ENCODE assay signal across 7 mouse cellular contexts in genomic region chr11:76242901-76243810, GRCm38 (mm10). TPM values are rescaled to one million over a fixed set of nuclear protein-coding genes. Genes with fewer than 3 reads are reported as not detected.
DNase-seq lines count a peak whose midpoint lies in the region; ATAC-seq lines count a peak whose summit lies in the region.

TSS of gene Mrm3 (plus strand) at chr11:76243715.
TSS of gene Glod4 (minus strand) at chr11:76243725.

- H3K4me2 ChIP-seq in intestine, embryonic 16.5 days (ENCODE audit: low read depth, low read length) = peak within 1 kb of the TSS; percentile 73
- H3K4me2 ChIP-seq in midbrain, embryonic 11.5 days = peak within 1 kb of the TSS; percentile 89

- peak within 1 kb of the TSS; percentile 93 for H3K9ac ChIP-seq in intestine, embryonic 16.5 days (ENCODE audit: low read depth, low read length)
- H3K9ac ChIP-seq in midbrain, embryonic 11.5 days (ENCODE audit: low read length) = peak within 1 kb of the TSS; percentile 80

- peak; percentile 90 for ATAC-seq in intestine, embryonic 16.5 days
- peak; percentile 90 for ATAC-seq in midbrain, embryonic 11.5 days (ENCODE audit: low FRiP score)

- peak within 1 kb of the TSS; percentile 95 for H3K4me3 ChIP-seq in intestine, embryonic 16.5 days (ENCODE audit: low read length)
- peak within 1 kb of the TSS; percentile 63 for H3K4me3 ChIP-seq in midbrain, embryonic 11.5 days (ENCODE audit: low read depth, low read length)

- WGBS in intestine, embryonic 16.5 days = under 1% methylated on average over 61 of the region's 61 CpGs
- under 1% methylated on average over 61 of the region's 61 CpGs for WGBS in midbrain, embryonic 11.5 days

- no peaks in the 10 kb centered on the region for H3K27me3 ChIP-seq in intestine, embryonic 16.5 days (replicated peaks; ENCODE audit: control insufficient read depth, insufficient read depth, low read length)
- no peaks in the 10 kb centered on the region for H3K27me3 ChIP-seq in midbrain, embryonic 11.5 days (ENCODE audit: control insufficient read depth, insufficient read depth, low read length)

- H3K9me3 ChIP-seq in intestine, embryonic 16.5 days (ENCODE audit: control insufficient read depth, low read length) = no peaks in the 10 kb centered on the region
- H3K9me3 ChIP-seq in midbrain, embryonic 11.5 days (ENCODE audit: control insufficient read depth, low read length) = no peaks in the 10 kb centered on the region

- intact Hi-C loops in gastrocnemius, postnatal 36 days (cut with DNase I) = no loop called here
- intact Hi-C loops in left cerebral cortex, postnatal 36 days (cut with DNase I) = no loop called here

- peak within 1 kb of the TSS; percentile 50 for H3K27ac ChIP-seq in intestine, embryonic 16.5 days (ENCODE audit: low read length)
- no peak within 1 kb of the TSS for H3K27ac ChIP-seq in midbrain, embryonic 11.5 days (ENCODE audit: low read depth, low read length)

- no peaks in the 10 kb centered on the region for H3K36me3 ChIP-seq in intestine, embryonic 16.5 days (ENCODE audit: control insufficient read depth, insufficient read depth, low read length)
- no peaks in the 10 kb centered on the region; the same call in 1 of the 2 replicates for H3K36me3 ChIP-seq in midbrain, embryonic 11.5 days (ENCODE audit: control insufficient read depth, insufficient read depth, low read length)

- DNase-seq in adrenal gland, adult 18-20 months (ENCODE audit: low spot score in 2 of 2) = peak; percentile 91 to 93
- DNase-seq in embryo, embryonic 11 days = peak; percentile 95
- DNase-seq in gastrocnemius, postnatal 36 days = peak; percentile 89 to 90
- DNase-seq in left cerebral cortex, postnatal 36 days (ENCODE audit: low spot score in 2 of 2) = peak; percentile 92 to 93
- peak; percentile 100 for DNase-seq in midbrain, embryonic 11.5 days (ENCODE audit: low spot score, missing footprints)
- peak; percentile 77 for DNase-seq in skeletal muscle tissue, adult 2 months (ENCODE audit: low read depth, low spot score)

- peaks cover 7% of the 10 kb centered on the region; the same call in 1 of the 2 replicates for H3K4me1 ChIP-seq in intestine, embryonic 16.5 days (ENCODE audit: control insufficient read depth, insufficient read depth, low read length)
- peaks cover 10% of the 10 kb centered on the region for H3K4me1 ChIP-seq in midbrain, embryonic 11.5 days (ENCODE audit: control insufficient read depth, insufficient read depth, low read length)

RNA-seq across cellular contexts. Expression of gene Mrm3, which starts in this region (rescaled TPM):
- 10 to 100 TPM; 19.2 to 21.2 TPM for total RNA-seq in adrenal gland, adult 18-20 months (2021)
- 10 to 100 TPM; 11.0 to 13.9 TPM for total RNA-seq in gastrocnemius, postnatal 36 days (2021)
- 22.9 and 29.2 TPM in 2 replicates for polyA plus RNA-seq in intestine, embryonic 16.5 days (2015; fragmentation: Nextera tagmentation; extraction: Ambion mirVana)
- 10 to 100 TPM; 17.3 to 17.8 TPM for total RNA-seq in left cerebral cortex, postnatal 36 days (2021)
- polyA plus RNA-seq in midbrain, embryonic 11.5 days (2014; fragmentation: Nextera tagmentation; extraction: Ambion mirVana) = 19.5 and 20.1 TPM in 2 replicates

RNA-seq across cellular contexts. Expression of gene Glod4, which starts in this region (rescaled TPM):
- total RNA-seq in adrenal gland, adult 18-20 months (2021) = 100 to 1,000 TPM in 1 of 2 experiments, 10 to 100 TPM in 1; 75.0 to 108 TPM
- total RNA-seq in gastrocnemius, postnatal 36 days (2021) = 10 to 100 TPM; 16.6 to 17.2 TPM
- 119 and 129 TPM in 2 replicates for polyA plus RNA-seq in intestine, embryonic 16.5 days (2015; fragmentation: Nextera tagmentation; extraction: Ambion mirVana)
- 10 to 100 TPM; 47.7 to 58.2 TPM for total RNA-seq in left cerebral cortex, postnatal 36 days (2021)
- 131 and 138 TPM in 2 replicates for polyA plus RNA-seq in midbrain, embryonic 11.5 days (2014; fragmentation: Nextera tagmentation; extraction: Ambion mirVana)
